Comparison of ENCODE assay signal across 23 mouse cellular contexts in genomic region chr10:29581940-29582339, GRCm38 (mm10). TPM values are rescaled to one million over a fixed set of nuclear protein-coding genes. Genes with fewer than 3 reads are reported as not detected.
"Had no signal": no experiment of that assay in that cellular context is flagged by ENCODE, and none has a peak within 500 bp of the region (broad histone marks: within the 10 kb centered on the region; RNA-seq: fewer than 3 reads in every experiment).

No protein-coding gene starts in this region.

- ATAC-seq: liver, postnatal 0 days; lung, postnatal 0 days; midbrain, embryonic 15.5 days had no signal

- H3K27me3 ChIP-seq: limb, embryonic 12.5 days; limb, embryonic 15.5 days; midbrain, embryonic 12.5 days; midbrain, embryonic 15.5 days; neural tube, embryonic 12.5 days; neural tube, embryonic 15.5 days had no signal

- H3K36me3 ChIP-seq: limb, embryonic 12.5 days; limb, embryonic 15.5 days; midbrain, embryonic 12.5 days; midbrain, embryonic 15.5 days; neural tube, embryonic 12.5 days; neural tube, embryonic 15.5 days had no signal

- H3K4me1 ChIP-seq: limb, embryonic 12.5 days; limb, embryonic 15.5 days; midbrain, embryonic 12.5 days; midbrain, embryonic 15.5 days; neural tube, embryonic 12.5 days; neural tube, embryonic 15.5 days had no signal

- H3K4me3 ChIP-seq: limb, embryonic 12.5 days; limb, embryonic 15.5 days; midbrain, embryonic 12.5 days; midbrain, embryonic 15.5 days; neural tube, embryonic 12.5 days; neural tube, embryonic 15.5 days had no signal

- H3K9ac ChIP-seq: limb, embryonic 12.5 days; limb, embryonic 15.5 days; liver, embryonic 14.5 days; liver, postnatal 0 days; lung, embryonic 14.5 days; midbrain, embryonic 12.5 days; midbrain, embryonic 15.5 days; neural tube, embryonic 12.5 days; neural tube, embryonic 15.5 days had no signal

- H3K4me2 ChIP-seq: limb, embryonic 12.5 days; limb, embryonic 15.5 days; liver, embryonic 11.5 days; lung, embryonic 14.5 days; midbrain, embryonic 12.5 days; midbrain, embryonic 15.5 days; neural tube, embryonic 12.5 days; neural tube, embryonic 15.5 days had no signal

- H3K27ac ChIP-seq: limb, embryonic 12.5 days; limb, embryonic 15.5 days; liver, embryonic 14.5 days; macrophage; midbrain, embryonic 12.5 days; midbrain, embryonic 15.5 days; neural tube, embryonic 12.5 days; neural tube, embryonic 15.5 days; stomach, postnatal 0 days had no signal

- DNase-seq: kidney, adult 9 months; kidney, postnatal 14 days; kidney, postnatal 4 days; left cerebral cortex, postnatal 4 days; liver, postnatal 0 days; lung, embryonic 14.5 days; right cerebral cortex, adult 18-20 months; right cerebral cortex, postnatal 14 days; right cerebral cortex, postnatal 4 days; thymus, adult 2 months; thymus, postnatal 14 days; thymus, postnatal 4 days had no signal

- H3K9me3 ChIP-seq: limb, embryonic 12.5 days; limb, embryonic 15.5 days; midbrain, embryonic 12.5 days; midbrain, embryonic 15.5 days; neural tube, embryonic 12.5 days; neural tube, embryonic 15.5 days had no signal

RNA-seq across cellular contexts. Expression of gene Rspo3, which starts 46.3 kb away (rescaled TPM):
- polyA plus RNA-seq: macrophage had no signal
